Mouse (Mus musculus) limb, embryonic 10.5 days (tissue): Measurements from ENCODE around the gene Serpini1. TPM values are rescaled to one million over a fixed set of nuclear protein-coding genes. Genes with fewer than 3 reads are reported as not detected.

Experiments used
- DNase-seq: peaks from one replicate; pipeline ENCODE4 v3.0.0-alpha.2; 2017; ENCODE audit warnings: low spot score
- H3K27ac ChIP-seq: fragments of 300-500 bp; sonication (generic); 2 replicates; pipeline ENCODE4 v1.5.1; 2016; ENCODE audit warnings: mild to moderate bottlenecking
- H3K27me3 ChIP-seq: fragments of 300-500 bp; sonication (generic); 2 replicates; pipeline ENCODE4 v1.6.1; 2016; ENCODE audit warnings: low read depth, mild to moderate bottlenecking; ENCODE audit not compliant: poor library complexity, severe bottlenecking
- H3K36me3 ChIP-seq: fragments of 300-500 bp; sonication (generic); 2 replicates; pipeline ENCODE4 v1.6.1; 2016; ENCODE audit warnings: mild to moderate bottlenecking, moderate library complexity
- H3K4me1 ChIP-seq: fragments of 300-500 bp; sonication (generic); 2 replicates; pipeline ENCODE4 v1.6.1; 2016
- H3K4me3 ChIP-seq: fragments of 300-500 bp; sonication (generic); 2 replicates; pipeline ENCODE4 v1.5.1; 2016; ENCODE audit warnings: mild to moderate bottlenecking, moderate library complexity
- H3K9me3 ChIP-seq: fragments of 300-500 bp; sonication (generic); replicated peaks from 2 replicates; pipeline ENCODE4 v1.6.1; 2016; ENCODE audit warnings: mild to moderate bottlenecking
- WGBS: fragments of 180-500 bp; shearing (Covaris S2); methylation state at CpG from one replicate; pipeline ENCODE4 v1.1.7; 2016; 5-methylcytosine and 5-hydroxymethylcytosine counted together
- polyA plus RNA-seq: library from polyadenylated mRNA; unstranded; fragments of >200 nt; fragmentation: Nextera tagmentation; extraction: Ambion mirVana; gene quantifications from 2 replicates; pipeline ENCODE4 v1.2.1, GENCODE M21; 2016

The Serpini1 gene
- polyA plus RNA-seq, 1 experiment from 2014 or later: 4.0 TPM

- Histone ChIP-seq H3K4me1 (no peaks in the 10 kb centered on the region), H3K27me3 (no peaks in the 10 kb centered on the region), H3K27ac (no peak overlapping the region), H3K4me3 (no peak overlapping the region), H3K36me3 (no peaks in the 10 kb centered on the region), H3K9me3 (no peaks in the 10 kb centered on the region)
- DNase-seq: no peak
- WGBS: 81% methylated on average over 1 of the region's 1 CpGs
These were observed 18.2 kb downstream of the Serpini1 start for GRCm38 (mm10) chr3:75575582-75575981.

DNA sequence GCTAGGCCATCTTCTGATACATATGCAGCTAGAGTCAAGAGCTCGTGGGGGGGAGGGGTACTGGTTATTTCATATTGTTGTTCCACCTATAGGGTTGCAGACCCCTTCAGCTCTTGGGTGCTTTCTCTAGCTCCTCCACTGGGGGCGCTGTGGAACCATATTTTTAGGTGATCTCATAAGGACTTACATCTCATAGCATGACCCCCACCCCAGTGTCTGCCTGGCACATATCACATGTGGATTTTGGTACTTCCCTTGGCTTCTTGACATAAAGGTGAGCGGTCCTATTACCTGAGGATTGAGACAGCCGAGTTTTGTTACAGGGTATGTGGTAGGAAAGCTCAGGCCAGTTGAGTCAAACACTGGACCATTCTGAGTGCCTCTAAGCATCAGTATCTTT, 22.0 kb downstream of the Serpini1 start:
- WGBS: 50% methylated on average over 4 of the region's 4 CpGs
- Histone ChIP-seq H3K27ac (no peak overlapping the region), H3K4me1 (no peaks in the 10 kb centered on the region), H3K36me3 (no peaks in the 10 kb centered on the region), H3K9me3 (no peaks in the 10 kb centered on the region), H3K27me3 (no peaks in the 10 kb centered on the region), H3K4me3 (no peak overlapping the region)
- no peak for DNase-seq

GRCm38 (mm10) chr3:75583293-75583692, 25.9 kb downstream of the Serpini1 start:
- Histone ChIP-seq H3K27me3 (no peaks in the 10 kb centered on the region), H3K4me3 (no peak overlapping the region), H3K4me1 (no peaks in the 10 kb centered on the region), H3K36me3 (no peaks in the 10 kb centered on the region), H3K27ac (no peak overlapping the region), H3K9me3 (no peaks in the 10 kb centered on the region)
- no peak for DNase-seq
- 94% methylated on average over 3 of the region's 3 CpGs for WGBS

GRCm38 (mm10) chr3:75584898-75585297, 27.6 kb downstream of the Serpini1 start:
- H3K36me3 ChIP-seq: no peaks in the 10 kb centered on the region
- no peak for DNase-seq
- no peaks in the 10 kb centered on the region for H3K4me1 ChIP-seq
- no peak overlapping the region for H3K4me3 ChIP-seq
- H3K27ac ChIP-seq: no peak overlapping the region
- H3K9me3 ChIP-seq: no peaks in the 10 kb centered on the region
- no peaks in the 10 kb centered on the region for H3K27me3 ChIP-seq
- whole genome bisulfite sequencing: 89% methylated on average over 4 of the region's 4 CpGs

DNA sequence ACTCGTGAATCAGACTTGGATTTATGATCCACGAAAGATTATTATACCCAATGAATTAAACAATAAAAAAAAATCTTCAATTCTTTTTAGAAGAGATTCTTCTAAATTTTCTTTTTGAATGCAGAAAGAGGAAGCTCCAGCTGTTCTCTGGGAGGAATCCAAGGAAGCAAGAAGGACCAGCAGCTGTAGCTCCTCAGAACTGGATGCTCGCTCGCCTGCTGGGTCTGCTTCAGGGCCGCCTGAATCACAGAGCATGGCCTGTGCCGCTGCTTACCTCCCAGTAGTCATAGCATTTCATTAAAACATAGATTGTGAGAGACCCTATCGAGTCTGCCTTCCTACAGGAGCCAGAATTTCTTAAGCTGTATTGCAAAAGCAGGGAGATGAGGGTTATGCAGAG, 53.7 kb downstream of the Serpini1 start:
- no peak overlapping the region for H3K4me3 ChIP-seq
- H3K27ac ChIP-seq: no peak overlapping the region
- H3K4me1 ChIP-seq: no peaks in the 10 kb centered on the region
- no peaks in the 10 kb centered on the region for H3K27me3 ChIP-seq
- no peak for DNase-seq
- no peaks in the 10 kb centered on the region for H3K36me3 ChIP-seq
- 82% methylated on average over 7 of the region's 7 CpGs for WGBS
- H3K9me3 ChIP-seq: no peaks in the 10 kb centered on the region

- Histone ChIP-seq H3K9me3 (no peaks in the 10 kb centered on the region), H3K27me3 (no peaks in the 10 kb centered on the region), H3K4me3 (no peak overlapping the region), H3K36me3 (no peaks in the 10 kb centered on the region), H3K4me1 (no peaks in the 10 kb centered on the region), H3K27ac (no peak overlapping the region)
- 84% methylated on average over 2 of the region's 2 CpGs for WGBS
- no peak for DNase-seq
These were observed 67.3 kb downstream of the Serpini1 start for GRCm38 (mm10) chr3:75624627-75625026.

DNA sequence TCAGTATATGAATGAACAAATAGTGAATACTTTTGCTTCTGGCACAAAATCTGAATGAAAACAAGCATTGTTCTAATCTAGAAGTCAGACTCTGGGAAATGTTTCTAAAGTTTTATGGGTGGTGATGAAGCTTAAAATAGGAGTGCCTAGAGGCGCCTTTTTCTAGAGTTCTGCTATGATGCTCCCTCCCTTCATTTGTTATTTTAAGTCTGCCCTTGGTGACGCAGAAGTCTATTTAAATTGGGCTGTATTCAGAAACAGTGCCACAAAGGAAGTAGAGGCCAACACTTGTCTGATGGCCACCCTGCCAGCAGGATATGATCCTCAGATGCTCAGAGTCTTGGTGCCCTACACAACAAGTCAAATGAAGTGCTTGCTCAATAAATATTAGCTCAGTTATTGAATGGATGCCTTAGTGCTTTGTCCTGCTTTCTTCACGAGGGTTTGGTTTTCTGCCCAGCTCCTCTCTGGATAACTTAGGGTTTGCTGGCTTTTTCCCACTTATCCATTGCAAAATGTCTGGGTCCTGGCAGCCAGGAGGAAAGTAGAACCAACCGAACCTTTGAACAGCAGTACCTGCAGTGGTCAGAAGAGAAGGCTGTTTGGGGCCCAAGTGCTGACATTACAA, 73.8 kb downstream of the Serpini1 start:
- no peaks in the 10 kb centered on the region for H3K9me3 ChIP-seq
- H3K4me1 ChIP-seq: peaks cover 28% of the 10 kb centered on the region
- H3K27me3 ChIP-seq: no peaks in the 10 kb centered on the region
- H3K27ac ChIP-seq: no peak overlapping the region
- H3K36me3 ChIP-seq: no peaks in the 10 kb centered on the region
- H3K4me3 ChIP-seq: no peak overlapping the region
- DNase-seq: no peak
- 86% methylated on average over 4 of the region's 4 CpGs for WGBS

GRCm38 (mm10) chr3:75633221-75633620, 75.9 kb downstream of the Serpini1 start:
- no peak for DNase-seq
- Histone ChIP-seq H3K36me3 (no peaks in the 10 kb centered on the region), H3K27ac (no peak overlapping the region), H3K4me3 (no peak overlapping the region), H3K9me3 (no peaks in the 10 kb centered on the region), H3K4me1 (peaks cover 28% of the 10 kb centered on the region), H3K27me3 (no peaks in the 10 kb centered on the region)
- 78% methylated on average over 1 of the region's 1 CpGs for WGBS

DNA sequence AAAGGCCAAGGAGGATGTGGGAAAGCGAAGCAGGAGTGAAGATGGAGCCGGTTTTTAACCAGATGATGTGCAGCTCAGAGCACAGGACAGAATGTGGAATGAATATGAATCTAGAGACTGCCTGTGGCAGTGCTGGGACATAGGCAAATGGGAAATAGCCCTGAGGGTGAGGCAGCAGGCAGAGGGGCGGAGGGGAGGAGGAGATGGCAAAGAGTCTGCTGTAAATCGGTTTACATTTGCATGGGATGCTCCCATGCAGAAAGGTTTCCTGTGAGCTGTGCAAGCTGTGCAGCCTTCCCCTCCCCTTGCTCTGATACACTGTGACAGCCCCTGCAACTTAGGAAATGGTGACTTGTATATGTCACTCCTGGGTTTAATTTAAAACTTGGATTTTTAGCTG, 76.3 kb downstream of the Serpini1 start:
- Histone ChIP-seq H3K27ac (no peak overlapping the region), H3K4me3 (no peak overlapping the region), H3K36me3 (no peaks in the 10 kb centered on the region)

DNA sequence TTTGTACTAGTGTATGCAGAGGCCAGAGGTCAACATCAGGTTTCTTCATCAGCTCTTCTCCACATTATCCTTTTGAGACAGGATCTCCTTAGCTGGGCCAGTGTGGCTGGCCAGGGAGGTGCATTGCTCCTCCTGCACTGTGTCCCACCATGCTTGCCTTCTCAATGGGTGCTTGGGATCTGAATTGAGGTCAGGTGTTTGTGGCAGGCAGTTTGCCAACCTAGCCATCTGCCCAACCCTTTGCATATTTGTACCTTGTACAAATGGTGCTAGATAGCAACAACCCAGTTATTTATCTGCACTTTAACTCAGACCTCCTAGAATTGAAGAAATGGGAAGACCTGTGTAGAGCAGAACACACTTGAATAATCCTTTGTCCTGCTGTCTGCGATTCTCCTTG, 78.3 kb downstream of the Serpini1 start:
- H3K27ac ChIP-seq: no peak overlapping the region
- H3K4me3 ChIP-seq: no peak overlapping the region
- WGBS: 94% methylated on average over 1 of the region's 1 CpGs
- no peaks in the 10 kb centered on the region for H3K27me3 ChIP-seq
- H3K9me3 ChIP-seq: no peaks in the 10 kb centered on the region
- H3K4me1 ChIP-seq: peaks cover 26% of the 10 kb centered on the region
- DNase-seq: no peak
- no peaks in the 10 kb centered on the region for H3K36me3 ChIP-seq

More for the DNA sequence above, 76.3 kb downstream of the Serpini1 start:
- no peak for DNase-seq
- no peaks in the 10 kb centered on the region for H3K27me3 ChIP-seq
- H3K4me1 ChIP-seq: peaks cover 28% of the 10 kb centered on the region
- 65% methylated on average over 4 of the region's 4 CpGs for WGBS
- no peaks in the 10 kb centered on the region for H3K9me3 ChIP-seq

DNA sequence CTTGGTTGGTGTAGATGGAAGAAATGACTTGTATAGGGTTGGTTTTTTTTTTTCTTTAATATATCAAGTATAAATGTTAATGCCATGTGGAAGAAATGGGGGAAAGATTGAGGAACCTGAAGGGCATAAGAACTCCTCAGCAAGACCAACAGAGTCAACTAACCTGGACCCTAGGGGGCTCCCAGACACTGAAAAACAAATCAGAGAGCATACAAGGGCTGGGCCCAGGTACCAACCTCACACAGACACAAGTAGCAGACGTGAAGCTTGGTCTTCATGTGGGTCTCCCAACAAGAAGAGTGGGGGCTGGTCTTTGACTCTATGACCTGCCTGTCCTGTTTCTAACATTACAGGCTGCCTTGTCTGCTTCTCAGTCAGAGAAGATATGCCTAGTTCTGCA, 82.2 kb downstream of the Serpini1 start:
- no peaks in the 10 kb centered on the region for H3K4me1 ChIP-seq
- 58% methylated on average over 1 of the region's 1 CpGs for WGBS
- no peak for DNase-seq
- H3K36me3 ChIP-seq: no peaks in the 10 kb centered on the region
- no peaks in the 10 kb centered on the region for H3K9me3 ChIP-seq
- no peak overlapping the region for H3K4me3 ChIP-seq
- H3K27me3 ChIP-seq: no peaks in the 10 kb centered on the region
- no peak overlapping the region for H3K27ac ChIP-seq

- no peak overlapping the region for H3K27ac ChIP-seq
- H3K27me3 ChIP-seq: no peaks in the 10 kb centered on the region
These were observed 90.2 kb downstream of the Serpini1 start for GRCm38 (mm10) chr3:75647542-75647941.

GRCm38 (mm10) chr3:75648226-75648625, 90.9 kb downstream of the Serpini1 start:
- no peaks in the 10 kb centered on the region for H3K36me3 ChIP-seq
- H3K4me3 ChIP-seq: no peak overlapping the region
- DNase-seq: no peak
- H3K27ac ChIP-seq: no peak overlapping the region
- H3K9me3 ChIP-seq: no peaks in the 10 kb centered on the region
- H3K27me3 ChIP-seq: no peaks in the 10 kb centered on the region
- WGBS: 90% methylated on average over 1 of the region's 1 CpGs
- no peaks in the 10 kb centered on the region for H3K4me1 ChIP-seq

More at GRCm38 (mm10) chr3:75647542-75647941, 90.2 kb downstream of the Serpini1 start:
- H3K9me3 ChIP-seq: no peaks in the 10 kb centered on the region
- H3K36me3 ChIP-seq: no peaks in the 10 kb centered on the region
- no peaks in the 10 kb centered on the region for H3K4me1 ChIP-seq
- no peak overlapping the region for H3K4me3 ChIP-seq
- no peak for DNase-seq
